Mouse (Mus musculus) CH12.LX (cell line): Measurements from ENCODE around the gene Ddx52. TPM values are rescaled to one million over a fixed set of nuclear protein-coding genes. Genes with fewer than 3 reads are reported as not detected.
A peak's percentile ranks its signal among the peaks of the same experiment; 100 is the strongest.

Experiments used
- DNase-seq: peaks from one replicate; pipeline ENCODE4 v3.0.0-alpha.2; 2013; ENCODE audit errors: extremely low read depth
- H3K27ac ChIP-seq: 2 replicates; pipeline ENCODE4 v1.5.1; 2012; ENCODE audit warnings: low read depth, mild to moderate bottlenecking, control low read depth, moderate library complexity; ENCODE audit not compliant: insufficient read depth
- H3K27me3 ChIP-seq: replicated peaks from 2 replicates; pipeline ENCODE3; 2012; ENCODE audit warnings: inconsistent platforms
- H3K36me3 ChIP-seq, 2 experiments: replicated peaks in 1 of 2; 2 replicates each; pipeline versions ENCODE3 to v1.6.1; 2012; ENCODE audit warnings: inconsistent platforms in 1 of 2, low read length in 1 of 2, mild to moderate bottlenecking in 1 of 2, mixed read lengths in 1 of 2, moderate library complexity in 1 of 2; ENCODE audit not compliant: control insufficient read depth in 1 of 2, insufficient read depth in 1 of 2
- H3K4me1 ChIP-seq, 2 experiments: 2 replicates each; pipeline ENCODE4 v1.6.1; 2012; ENCODE audit warnings: inconsistent platforms in 1 of 2, moderate library complexity in 1 of 2; ENCODE audit not compliant: insufficient read depth in 2 of 2, control insufficient read depth in 1 of 2
- H3K4me2 ChIP-seq: 2 replicates; pipeline ENCODE4 v1.6.1; 2012; ENCODE audit warnings: low read depth, mild to moderate bottlenecking, control low read depth; ENCODE audit not compliant: poor library complexity, insufficient read depth, severe bottlenecking
- H3K4me3 ChIP-seq, 3 experiments: fragments of 150-350 bp in 1 of 3; sonication (generic) in 1 of 3; replicated peaks in 1 of 3; 2 replicates each; pipeline versions ENCODE3 to v1.5.1; 2011 to 2012; ENCODE audit warnings: low read depth in 2 of 3, low read length in 2 of 3, mild to moderate bottlenecking in 2 of 3, moderate library complexity in 2 of 3, control low read depth in 1 of 3, improper control_type of control experiment in 1 of 3, inconsistent platforms in 1 of 3, mixed read lengths in 1 of 3; ENCODE audit not compliant: poor library complexity in 1 of 3
- H3K79me2 ChIP-seq: replicated peaks from 2 replicates; pipeline ENCODE4 v1.6.1; 2012; ENCODE audit warnings: mild to moderate bottlenecking, moderate library complexity; ENCODE audit not compliant: control insufficient read depth, poor library complexity, insufficient read depth, severe bottlenecking; ENCODE audit errors: extremely low read depth
- H3K9ac ChIP-seq: 2 replicates; pipeline ENCODE4 v1.6.1; 2012; ENCODE audit warnings: low read depth, mild to moderate bottlenecking, control low read depth, moderate library complexity; ENCODE audit not compliant: insufficient read depth
- H3K9me3 ChIP-seq: replicated peaks from 2 replicates; pipeline ENCODE3; 2012; ENCODE audit warnings: low read length, inconsistent platforms, mixed read lengths
- BHLHE40 ChIP-seq: IDR thresholded peaks from 2 replicates; pipeline ENCODE4 v1.6.1; 2011; ENCODE audit warnings: mild to moderate bottlenecking, low read depth, low read length, improper control_type of control experiment
- CHD1 ChIP-seq: IDR thresholded peaks from 2 replicates; pipeline ENCODE4 v1.6.1; 2012; ENCODE audit warnings: low read depth, low read length, improper control_type of control experiment, inconsistent platforms
- CHD2 ChIP-seq: IDR thresholded peaks from 2 replicates; pipeline ENCODE4 v1.6.1; 2011; ENCODE audit warnings: low read length, improper control_type of control experiment
- CTCF ChIP-seq, 2 experiments: IDR thresholded peaks in 1 of 2; conservative IDR thresholded peaks in 1 of 2; 2 replicates each; pipeline ENCODE4 v1.5.1; 2011 to 2012; ENCODE audit warnings: low read depth in 2 of 2, low read length in 2 of 2, improper control_type of control experiment in 1 of 2, inconsistent platforms in 1 of 2, mild to moderate bottlenecking in 1 of 2, moderate library complexity in 1 of 2
- ELF1 ChIP-seq: IDR thresholded peaks from 2 replicates; pipeline ENCODE4 v1.6.1; 2014; ENCODE audit warnings: low read depth, mild to moderate bottlenecking, inconsistent platforms, low read length, improper control_type of control experiment
- EP300 ChIP-seq: IDR thresholded peaks from 2 replicates; pipeline ENCODE4 v1.6.1; 2011; ENCODE audit warnings: low read length, improper control_type of control experiment
- ETS1 ChIP-seq: conservative IDR thresholded peaks from 2 replicates; pipeline ENCODE4 v1.6.1; 2012; ENCODE audit warnings: low read depth, mild to moderate bottlenecking, inconsistent platforms, low read length, improper control_type of control experiment, moderate library complexity
- GABPA ChIP-seq: IDR thresholded peaks from 2 replicates; pipeline ENCODE4 v1.6.1; 2012; ENCODE audit warnings: low read depth, low read length, improper control_type of control experiment, inconsistent platforms; ENCODE audit not compliant: insufficient replicate concordance
- HCFC1 ChIP-seq: IDR thresholded peaks from 2 replicates; pipeline ENCODE4 v1.6.1; 2012; ENCODE audit warnings: low read depth, mild to moderate bottlenecking, inconsistent platforms, low read length, improper control_type of control experiment
- IRF4 ChIP-seq: IDR thresholded peaks from 2 replicates; pipeline ENCODE4 v1.6.1; 2014; ENCODE audit warnings: low read depth, mild to moderate bottlenecking, inconsistent platforms, low read length, improper control_type of control experiment
- JUN ChIP-seq: IDR thresholded peaks from 2 replicates; pipeline ENCODE4 v1.6.1; 2011; ENCODE audit warnings: low read depth, mild to moderate bottlenecking, low read length, improper control_type of control experiment, moderate library complexity; ENCODE audit not compliant: insufficient read depth
- KAT2A ChIP-seq: IDR thresholded peaks from 2 replicates; pipeline ENCODE4 v1.6.1; 2012; ENCODE audit warnings: low read length, improper control_type of control experiment, inconsistent platforms; ENCODE audit not compliant: insufficient replicate concordance
- MAFK ChIP-seq: IDR thresholded peaks from 2 replicates; pipeline ENCODE4 v1.6.1; 2011; ENCODE audit warnings: low read length, improper control_type of control experiment; ENCODE audit not compliant: insufficient replicate concordance
- MAX ChIP-seq: IDR thresholded peaks from 2 replicates; pipeline ENCODE4 v1.6.1; 2011; ENCODE audit warnings: low read length, improper control_type of control experiment
- MAZ ChIP-seq: IDR thresholded peaks from 2 replicates; pipeline ENCODE4 v1.6.1; 2012; ENCODE audit warnings: low read depth, mild to moderate bottlenecking, inconsistent platforms, low read length, improper control_type of control experiment, moderate library complexity
- MEF2A ChIP-seq: IDR thresholded peaks from 2 replicates; pipeline ENCODE4 v1.6.1; 2014; ENCODE audit warnings: low read depth, mild to moderate bottlenecking, inconsistent platforms, low read length, improper control_type of control experiment, borderline replicate concordance
- MYC ChIP-seq: IDR thresholded peaks from 2 replicates; pipeline ENCODE4 v1.6.1; 2011; ENCODE audit warnings: low read depth, mild to moderate bottlenecking, improper control_type of control experiment, low read length
- NRF1 ChIP-seq: IDR thresholded peaks from 2 replicates; pipeline ENCODE4 v1.6.1; 2014; ENCODE audit warnings: low read depth, mild to moderate bottlenecking, inconsistent platforms, low read length, improper control_type of control experiment, moderate library complexity
- PAX5 ChIP-seq: IDR thresholded peaks from 2 replicates; pipeline ENCODE4 v1.6.1; 2012; ENCODE audit warnings: low read length, inconsistent platforms, mixed read lengths
- POLR2AphosphoS2 ChIP-seq: IDR thresholded peaks from 2 replicates; pipeline ENCODE4 v1.6.1; 2011; ENCODE audit warnings: low read depth, low read length, improper control_type of control experiment
- RAD21 ChIP-seq: IDR thresholded peaks from 2 replicates; pipeline ENCODE4 v1.6.1; 2011; ENCODE audit warnings: low read depth, mild to moderate bottlenecking, low read length, improper control_type of control experiment, moderate library complexity
- SIN3A ChIP-seq: IDR thresholded peaks from 2 replicates; pipeline ENCODE4 v1.6.1; 2012; ENCODE audit warnings: low read length, improper control_type of control experiment, inconsistent platforms
- SMC3 ChIP-seq: IDR thresholded peaks from 2 replicates; pipeline ENCODE4 v1.6.1; 2011; ENCODE audit warnings: low read depth, low read length, improper control_type of control experiment
- TBP ChIP-seq: conservative IDR thresholded peaks from 2 replicates; pipeline ENCODE4 v1.6.1; 2011; ENCODE audit warnings: low read depth, low read length, improper control_type of control experiment
- TCF12 ChIP-seq: IDR thresholded peaks from 2 replicates; pipeline ENCODE4 v1.6.1; 2014; ENCODE audit warnings: low read depth, mild to moderate bottlenecking, inconsistent platforms, low read length, improper control_type of control experiment
- USF1 ChIP-seq: IDR thresholded peaks from 2 replicates; pipeline ENCODE4 v1.6.1; 2014; ENCODE audit warnings: low read depth, mild to moderate bottlenecking, inconsistent platforms, low read length, improper control_type of control experiment
- USF2 ChIP-seq: conservative IDR thresholded peaks from 2 replicates; pipeline ENCODE4 v1.6.1; 2011; ENCODE audit warnings: low read depth, low read length, improper control_type of control experiment
- ZC3H11A ChIP-seq: IDR thresholded peaks from 2 replicates; pipeline ENCODE4 v1.6.1; 2012; ENCODE audit warnings: low read depth, mild to moderate bottlenecking, inconsistent platforms, low read length, improper control_type of control experiment
- ZMIZ1 ChIP-seq: IDR thresholded peaks from 2 replicates; pipeline ENCODE4 v1.6.1; 2012; ENCODE audit warnings: low read depth, mild to moderate bottlenecking, inconsistent platforms, low read length, improper control_type of control experiment
- ZNF384 ChIP-seq: IDR thresholded peaks from 2 replicates; pipeline ENCODE4 v1.6.1; 2012; ENCODE audit warnings: low read depth, low read length, improper control_type of control experiment, inconsistent platforms
- dilution Hi-C: fragments of 300-500 bp; cut with MboI; formaldehyde crosslinking; loops from 2 replicates; pipeline ENCODE4 v1.14.3; 2020; ENCODE audit warnings: low sequenced_read_pairs; ENCODE audit not compliant: extremely low pct_unique_long_range_greater_than_20kb, extremely low pct_ligation_motif_present
- in situ Hi-C: fragments of 300-500 bp; cut with MboI; formaldehyde crosslinking; loops from 3 replicates; pipeline ENCODE4 v1.14.3; 2019; ENCODE audit warnings: low sequenced_read_pairs, low pct_ligation_motif_present, low pct_unique_long_range_greater_than_20kb, mixed read lengths
- polyA plus RNA-seq: library from polyadenylated mRNA; unstranded; fragments of >175 nt; gene quantifications from 2 replicates; pipeline ENCODE4 v1.2.1, GENCODE M21; 2012; ENCODE audit warnings: low read depth; ENCODE audit not compliant: insufficient read length
- total RNA-seq, 2 experiments: library from RNA; depleted of rRNA; stranded (reverse); fragments of 300-350 nt in 1 of 2; fragments of >200 nt in 1 of 2; gene quantifications; 2 replicates each; pipeline ENCODE4 v1.2.3; 2012 to 2014

Gene Ddx52
- total and polyA plus RNA-seq, 3 experiments: 54.2 to 104 (median 93.7) TPM

DNA sequence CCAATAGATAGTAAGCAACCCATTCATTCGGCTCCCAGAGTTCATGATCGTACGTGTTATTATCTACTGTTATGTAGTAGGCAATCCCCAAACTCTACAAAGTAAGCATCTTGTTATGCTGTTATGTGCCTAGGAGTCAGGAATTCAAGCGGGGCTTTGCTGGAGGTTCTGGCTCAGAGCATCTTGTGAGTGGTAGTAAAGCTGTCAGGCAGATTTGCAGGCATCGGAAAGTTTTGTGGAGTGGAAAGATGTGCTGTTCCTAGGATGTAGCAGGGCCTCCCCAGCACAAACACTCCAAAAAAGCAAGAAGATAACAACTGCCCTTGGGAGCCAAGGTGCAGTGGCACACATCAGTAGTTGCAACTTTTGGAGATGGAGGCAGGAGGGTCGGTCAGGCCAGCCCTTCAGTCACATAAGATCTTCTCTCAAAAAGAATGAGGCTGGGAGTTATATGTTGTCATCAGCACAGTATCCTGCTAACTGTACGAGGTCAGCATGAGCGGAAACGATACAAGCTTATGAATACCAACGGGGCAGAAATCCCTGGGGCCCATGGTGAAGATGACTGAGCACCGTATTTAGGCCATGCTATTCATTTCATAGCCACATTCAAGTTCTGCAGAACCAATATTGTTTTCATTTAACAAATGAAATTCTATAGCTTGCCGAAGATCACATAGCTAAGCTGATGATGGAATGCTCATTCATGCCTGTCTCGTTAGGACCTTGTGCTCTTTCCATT lies 34.5 kb downstream of the Ddx52 start:
- TF ChIP-seq PAX5 (no peak), CHD1 (no peak), NRF1 (no peak), TBP (no peak), JUN (no peak), MYC (no peak), ZMIZ1 (no peak), CHD2 (no peak), ZNF384 (no peak), USF1 (no peak), ZC3H11A (no peak), KAT2A (0 out of 2 replicates have a peak, but pooled peaks have one; percentile 46), SIN3A (0 out of 2 replicates have a peak, but pooled peaks have one; percentile 22), MEF2A (peak; percentile 71), POLR2AphosphoS2 (no peak), MAX (0 out of 2 replicates have a peak, but pooled peaks have one; percentile 38), ETS1 (no peak), CTCF (conservative IDR thresholded peaks at IDR 0.05 in 1 of 2, IDR thresholded peaks at IDR 0.05 in 1 of 2; ENCODE audit: low read depth in 2 of 2, low read length in 2 of 2) (no peak), RAD21 (no peak), GABPA (no peak), MAZ (no peak), ELF1 (no peak), USF2 (no peak), SMC3 (no peak), TCF12 (peak; percentile 27; the same call in 1 of the 2 replicates), IRF4 (peak; percentile 64), MAFK (0 out of 2 replicates have a peak, but pooled peaks have one; percentile 31), HCFC1 (no peak), EP300 (peak; percentile 58), BHLHE40 (peak; percentile 56; the same call in 1 of the 2 replicates)
- TF ChIP-seq, all 38 proteins: peak for 9
- H3K79me2 ChIP-seq: no peaks in the 10 kb centered on the region
- dilution Hi-C loops: no loop called here
- peak overlapping the region; percentile 46; the same call in 1 of the 2 replicates for H3K4me2 ChIP-seq
- DNase-seq: peak; percentile 70
- no peaks in the 10 kb centered on the region for H3K27me3 ChIP-seq
- H3K36me3 ChIP-seq: peaks cover 31 to 74% of the 10 kb centered on the region in 2 experiments
- H3K9me3 ChIP-seq: no peaks in the 10 kb centered on the region
- in situ Hi-C loops: no loop called here
- peaks cover 25 to 40% of the 10 kb centered on the region in 2 experiments for H3K4me1 ChIP-seq
- H3K9ac ChIP-seq: no peak overlapping the region
- H3K27ac ChIP-seq: 0 out of 2 replicates have a peak overlapping the region, but pooled peaks have one; percentile 40
- no peak overlapping the region for H3K4me3 ChIP-seq
